Mouse (Mus musculus) lung, postnatal 0 days (tissue): ENCODE measurements at regions not wholly inside any gene's neighbourhood (a gene's known extent, or its start where the extent isn't known, plus 50 kb on each side); places are given as distances from the start of the nearest gene placed in this dataset.

ENCODE experiments used
- CTCF ChIP-seq: IDR thresholded peaks from 2 replicates; pipeline ENCODE4 v1.5.1; 2016; ENCODE audit warnings: antibody characterized with exemption, mild to moderate bottlenecking
- EP300 ChIP-seq: IDR thresholded peaks from 2 replicates; pipeline ENCODE4 v1.6.1; 2016; ENCODE audit warnings: antibody characterized with exemption, mild to moderate bottlenecking, control low read depth

DNA sequence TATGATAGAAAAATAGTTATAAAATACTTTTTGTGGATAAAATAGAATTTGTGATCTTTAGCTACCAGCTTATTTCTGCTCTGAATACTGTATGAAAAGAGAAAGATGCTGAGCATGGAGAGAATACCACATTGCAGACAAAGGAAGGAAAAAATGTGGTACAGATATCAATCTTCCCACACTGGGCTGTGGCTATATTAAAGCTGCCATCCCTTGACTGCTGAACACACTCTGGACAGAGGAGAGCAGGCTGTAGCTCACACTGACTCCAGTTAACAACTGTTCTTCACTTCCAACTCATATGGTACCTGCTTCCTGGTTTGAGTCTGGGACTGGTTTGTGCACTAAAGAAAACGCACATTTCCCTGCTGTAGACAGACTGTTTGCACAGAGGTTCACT lies 76.7 kb upstream of the Try4 start:
- no peak for TF ChIP-seq CTCF
- no peak for TF ChIP-seq EP300
